Mouse (Mus musculus) G1E (cell line): ENCODE measurements around the gene Rapgef5. TPM values are rescaled to one million over a fixed set of nuclear protein-coding genes. Genes with fewer than 3 reads are reported as not detected.

Experiments
- ATAC-seq: 2 replicates; pipeline ENCODE4 v1.8.0; 2016; ENCODE audit warnings: mild to moderate bottlenecking; ENCODE audit not compliant: insufficient number of reproducible peaks, poor library complexity, low FRiP score, severe bottlenecking; ENCODE audit errors: extremely low read depth
- DNase-seq: peaks from one replicate; pipeline ENCODE4 v3.0.0; 2012; ENCODE audit warnings: low spot score
- H3K27me3 ChIP-seq: 2 replicates; pipeline ENCODE4 v1.6.1; 2012; ENCODE audit warnings: mild to moderate bottlenecking, low read length, inconsistent platforms; ENCODE audit not compliant: insufficient read depth
- H3K36me3 ChIP-seq: replicated peaks from 2 replicates; pipeline ENCODE3; 2012; ENCODE audit warnings: mild to moderate bottlenecking, inconsistent platforms
- H3K4me1 ChIP-seq: 2 replicates; pipeline ENCODE4 v1.6.1; 2012; ENCODE audit warnings: low read depth, low read length, inconsistent platforms, mixed read lengths; ENCODE audit not compliant: insufficient read depth
- H3K4me3 ChIP-seq: 2 replicates; pipeline ENCODE4 v1.5.1; 2012; ENCODE audit warnings: low read depth, mild to moderate bottlenecking, inconsistent platforms, low read length, moderate library complexity, mixed read lengths
- H3K9me3 ChIP-seq: replicated peaks from 2 replicates; pipeline ENCODE4 v1.6.1; 2012; ENCODE audit warnings: inconsistent platforms
- CTCF ChIP-seq: IDR thresholded peaks from 2 replicates; pipeline ENCODE4 v1.5.1; 2012; ENCODE audit warnings: low read depth, low read length, inconsistent platforms, mixed read lengths
- GATA1 ChIP-seq: IDR thresholded peaks from 2 replicates; pipeline ENCODE4 v1.6.1; 2012; ENCODE audit warnings: borderline replicate concordance, low read length, inconsistent platforms, mixed read lengths
- GATA2 ChIP-seq: IDR thresholded peaks from 2 replicates; pipeline ENCODE4 v1.6.1; 2012; ENCODE audit warnings: low read depth, low read length, inconsistent platforms, borderline replicate concordance
- POLR2AphosphoS5 ChIP-seq: IDR thresholded peaks from 2 replicates; pipeline ENCODE4 v1.6.1; 2012; ENCODE audit warnings: low read depth, low read length, inconsistent platforms; ENCODE audit not compliant: insufficient replicate concordance
- TAL1 ChIP-seq: conservative IDR thresholded peaks from 2 replicates; pipeline ENCODE4 v1.6.1; 2012; ENCODE audit warnings: low read depth, low read length, inconsistent platforms, mixed read lengths
- polyA plus RNA-seq: library from polyadenylated mRNA; stranded (reverse); fragments of >175 nt; gene quantifications from 2 replicates; pipeline ENCODE4 v1.2.3, GENCODE M21; 2012
- total RNA-seq, 2 experiments: library from RNA; stranded (forward) in 1 of 2; stranded (reverse) in 1 of 2; fragments of 200-1000 nt in 1 of 2; fragments of >200 nt in 1 of 2; fragmentation: Nextera tagmentation in 1 of 2; gene quantifications; 2 replicates each; pipeline ENCODE4 v1.2.3; 2014 to 2017

Rapgef5 gene
- total and polyA plus RNA-seq, 3 experiments = 0.66 TPM; not detected in 2

GRCm38 (mm10) chr12:117528509-117529145 lies 12.3 kb downstream of the Rapgef5 start:
- Histone ChIP-seq H3K4me3 (no peak overlapping the region), H3K9me3 (peaks cover 37% of the 10 kb centered on the region), H3K27me3 (no peaks in the 10 kb centered on the region), H3K4me1 (no peaks in the 10 kb centered on the region), H3K36me3 (no peaks in the 10 kb centered on the region)
- TF ChIP-seq POLR2AphosphoS5 (no peak), GATA2 (no peak), GATA1 (no peak), CTCF (no peak), TAL1 (no peak)
- ATAC-seq (no peak), DNase-seq (no peak)

- Histone ChIP-seq H3K9me3 (peaks cover 46% of the 10 kb centered on the region), H3K36me3 (no peaks in the 10 kb centered on the region), H3K4me3 (no peak overlapping the region), H3K27me3 (no peaks in the 10 kb centered on the region), H3K4me1 (no peaks in the 10 kb centered on the region)
- ATAC-seq (no peak), DNase-seq (no peak)
- TF ChIP-seq GATA2 = no peak
- no peak for TF ChIP-seq GATA1
- no peak for TF ChIP-seq CTCF
- no peak for TF ChIP-seq POLR2AphosphoS5
- no peak for TF ChIP-seq TAL1
These were observed 14.8 kb downstream of the Rapgef5 start for GRCm38 (mm10) chr12:117531106-117531505.

GRCm38 (mm10) chr12:117533176-117534086 lies 17.2 kb downstream of the Rapgef5 start:
- no peaks in the 10 kb centered on the region for H3K36me3 ChIP-seq
- ATAC-seq = no peak
- no peak for DNase-seq
- TF ChIP-seq CTCF (no peak), GATA1 (no peak), GATA2 (no peak), TAL1 (no peak), POLR2AphosphoS5 (no peak)
- H3K4me3 ChIP-seq = no peak overlapping the region; the same call in 1 of the 2 replicates
- no peaks in the 10 kb centered on the region for H3K27me3 ChIP-seq
- H3K4me1 ChIP-seq = no peaks in the 10 kb centered on the region
- H3K9me3 ChIP-seq = peaks cover 41% of the 10 kb centered on the region

GRCm38 (mm10) chr12:117534087-117534751 lies 17.9 kb downstream of the Rapgef5 start:
- TF ChIP-seq POLR2AphosphoS5 (no peak), CTCF (no peak), TAL1 (no peak), GATA2 (no peak), GATA1 (no peak)
- Histone ChIP-seq H3K4me3 (no peak overlapping the region; the same call in 1 of the 2 replicates), H3K9me3 (peaks cover 39% of the 10 kb centered on the region), H3K36me3 (no peaks in the 10 kb centered on the region), H3K27me3 (no peaks in the 10 kb centered on the region), H3K4me1 (no peaks in the 10 kb centered on the region)
- ATAC-seq = no peak
- DNase-seq = no peak

- H3K36me3 ChIP-seq = no peaks in the 10 kb centered on the region
- ATAC-seq (no peak), DNase-seq (no peak)
- no peak overlapping the region for H3K4me3 ChIP-seq
- peaks cover 30% of the 10 kb centered on the region for H3K9me3 ChIP-seq
- TF ChIP-seq CTCF (no peak), GATA1 (no peak), POLR2AphosphoS5 (no peak), GATA2 (no peak), TAL1 (no peak)
- H3K4me1 ChIP-seq = no peaks in the 10 kb centered on the region
- no peaks in the 10 kb centered on the region for H3K27me3 ChIP-seq
These were observed 24.1 kb downstream of the Rapgef5 start for GRCm38 (mm10) chr12:117540352-117540751.

- H3K9me3 ChIP-seq = peaks cover 45% of the 10 kb centered on the region
- DNase-seq (no peak), ATAC-seq (no peak)
These were observed 29.0 kb downstream of the Rapgef5 start for GRCm38 (mm10) chr12:117545277-117545676.

More at GRCm38 (mm10) chr12:117545277-117545676, 29.0 kb downstream of the Rapgef5 start:
- TF ChIP-seq GATA2 = no peak
- TF ChIP-seq TAL1 = no peak
- TF ChIP-seq POLR2AphosphoS5 = no peak
- TF ChIP-seq GATA1 = no peak
- no peak for TF ChIP-seq CTCF
- H3K4me1 ChIP-seq = no peaks in the 10 kb centered on the region
- no peak overlapping the region for H3K4me3 ChIP-seq
- H3K36me3 ChIP-seq = no peaks in the 10 kb centered on the region
- H3K27me3 ChIP-seq = no peaks in the 10 kb centered on the region
